Mouse (Mus musculus): ENCODE measurements around the gene Rbmx. TPM values are rescaled to one million over a fixed set of nuclear protein-coding genes. Genes with fewer than 3 reads are reported as not detected.

Rbmx gene
- polyA plus RNA-seq, 1 experiment from 2014 or later = 254 TPM

DNA sequence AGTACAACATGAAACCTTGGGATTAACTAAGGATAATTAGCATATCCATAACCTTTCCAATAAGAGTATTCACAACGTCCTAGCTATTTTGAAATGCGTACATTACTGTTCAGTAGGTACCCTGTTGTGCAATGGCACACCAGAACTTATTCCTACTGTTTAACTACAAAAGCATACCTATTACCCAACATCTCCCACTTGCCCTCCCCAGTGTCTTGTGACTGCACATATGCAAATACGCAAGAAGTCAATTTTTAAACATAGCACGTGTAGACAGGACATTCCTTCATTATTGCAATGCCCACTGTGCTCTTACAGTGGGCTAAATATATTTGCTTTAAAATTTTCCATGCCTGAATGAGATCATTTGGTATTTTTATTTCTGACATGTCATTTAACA lies 19.9 kb downstream of the Rbmx start:
- ATAC-seq (replicated peaks) = no peak
- Histone ChIP-seq H3K4me3 (no peak overlapping the region), H3K9me3 (no peaks in the 10 kb centered on the region), H3K36me3 (0 out of 2 replicates have a peak, but pooled peaks cover 6% of the 10 kb centered on the region), H3K4me1 (no peaks in the 10 kb centered on the region), H3K27ac (replicated peaks) (no peak overlapping the region), H3K4me2 (replicated peaks) (no peak overlapping the region), H3K9ac (replicated peaks) (no peak overlapping the region), H3K27me3 (no peaks in the 10 kb centered on the region)
- 83% methylated on average over 4 of the region's 4 CpGs for WGBS

DNA sequence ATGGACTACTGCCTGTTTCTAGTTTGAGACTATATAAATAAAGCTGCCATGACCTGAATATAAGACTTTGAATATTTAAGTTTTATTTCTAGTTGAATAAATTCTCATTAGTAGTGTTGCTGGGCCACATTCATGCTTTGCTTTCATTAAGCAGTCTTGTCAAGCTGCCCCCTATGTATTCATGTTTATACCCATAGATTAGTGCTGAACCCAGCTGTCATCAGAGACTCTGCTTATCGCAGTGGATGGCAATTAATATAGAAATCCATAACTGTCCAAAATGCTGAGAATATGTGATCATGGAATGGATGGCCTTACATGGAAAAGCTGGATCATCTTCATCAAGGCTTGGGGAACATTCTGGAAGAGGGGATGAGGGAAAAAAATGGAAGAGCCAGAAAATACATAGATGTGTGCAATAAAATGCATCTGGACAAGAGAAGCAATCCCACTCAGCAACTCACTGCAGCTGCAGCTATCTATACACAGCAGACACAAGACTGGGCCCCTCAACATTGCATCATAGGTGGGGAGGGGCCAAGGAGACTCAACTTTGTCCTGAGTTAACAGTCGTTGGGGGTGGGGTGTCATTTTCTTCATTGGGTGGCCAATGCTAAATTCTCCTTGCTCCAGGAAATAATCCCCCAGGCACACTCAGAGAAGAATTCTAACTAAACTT lies 27.8 kb downstream of the Rbmx start:
- WGBS = 73% methylated on average over 2 of the region's 2 CpGs
- no peak overlapping the region for H3K9ac ChIP-seq (replicated peaks)
- H3K36me3 ChIP-seq = no peaks in the 10 kb centered on the region
- ATAC-seq (replicated peaks) = no peak
- H3K4me3 ChIP-seq = no peak overlapping the region
- H3K27me3 ChIP-seq = no peaks in the 10 kb centered on the region
- H3K4me1 ChIP-seq = no peaks in the 10 kb centered on the region
- no peaks in the 10 kb centered on the region for H3K9me3 ChIP-seq
- H3K4me2 ChIP-seq (replicated peaks) = no peak overlapping the region
- no peak overlapping the region for H3K27ac ChIP-seq (replicated peaks)

DNA sequence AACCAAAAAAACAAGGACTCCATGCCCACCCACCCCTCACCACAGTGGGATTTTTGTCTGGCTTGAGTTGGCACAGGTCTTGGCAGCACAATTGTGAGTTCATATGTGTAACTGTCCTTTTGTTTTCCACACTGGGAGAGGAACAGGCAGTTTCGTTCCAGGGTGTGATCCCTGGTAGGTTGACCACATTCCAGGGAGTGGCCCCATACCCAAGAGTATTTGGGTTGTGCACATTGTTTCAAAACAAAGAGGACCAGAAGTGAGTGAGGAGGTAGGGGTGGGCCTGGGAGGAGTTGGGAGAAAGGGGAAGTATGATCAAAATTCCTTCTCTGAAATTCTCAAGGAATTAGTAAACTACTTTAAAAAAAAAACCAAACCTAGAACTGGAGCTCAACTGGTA lies 33.5 kb downstream of the Rbmx start:
- Histone ChIP-seq H3K36me3 (no peaks in the 10 kb centered on the region), H3K4me2 (replicated peaks) (no peak overlapping the region), H3K4me1 (no peaks in the 10 kb centered on the region), H3K27ac (replicated peaks) (no peak overlapping the region), H3K4me3 (no peak overlapping the region), H3K27me3 (no peaks in the 10 kb centered on the region), H3K9ac (replicated peaks) (no peak overlapping the region), H3K9me3 (no peaks in the 10 kb centered on the region)
- ATAC-seq (replicated peaks) = no peak
- WGBS = 74% methylated on average over 1 of the region's 1 CpGs

DNA sequence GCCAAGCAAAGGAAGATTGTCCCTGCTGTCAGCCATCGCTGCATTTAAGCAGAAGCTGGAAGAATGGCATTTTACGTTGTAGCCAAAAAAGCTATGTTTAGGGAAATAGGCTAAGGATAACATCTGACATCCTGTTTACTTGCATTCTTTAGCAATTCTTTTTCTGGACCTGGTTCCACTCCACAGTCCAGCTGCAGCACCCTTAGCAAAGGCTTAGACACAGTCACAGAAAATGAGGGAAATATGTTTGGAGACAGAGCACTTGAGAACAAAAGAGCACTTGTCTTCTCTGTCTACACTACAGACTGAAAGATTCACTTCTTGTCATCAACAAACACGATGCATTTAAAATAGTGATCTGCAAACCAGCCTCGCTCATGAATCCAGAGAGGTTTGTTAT lies 53.6 kb downstream of the Rbmx start:
- Histone ChIP-seq H3K9me3 (no peaks in the 10 kb centered on the region), H3K4me3 (no peak overlapping the region), H3K36me3 (no peaks in the 10 kb centered on the region), H3K9ac (replicated peaks) (no peak overlapping the region), H3K27me3 (no peaks in the 10 kb centered on the region), H3K27ac (replicated peaks) (no peak overlapping the region), H3K4me1 (no peaks in the 10 kb centered on the region), H3K4me2 (replicated peaks) (no peak overlapping the region)
- ATAC-seq (replicated peaks) = no peak
- WGBS = 65% methylated on average over 4 of the region's 4 CpGs

DNA sequence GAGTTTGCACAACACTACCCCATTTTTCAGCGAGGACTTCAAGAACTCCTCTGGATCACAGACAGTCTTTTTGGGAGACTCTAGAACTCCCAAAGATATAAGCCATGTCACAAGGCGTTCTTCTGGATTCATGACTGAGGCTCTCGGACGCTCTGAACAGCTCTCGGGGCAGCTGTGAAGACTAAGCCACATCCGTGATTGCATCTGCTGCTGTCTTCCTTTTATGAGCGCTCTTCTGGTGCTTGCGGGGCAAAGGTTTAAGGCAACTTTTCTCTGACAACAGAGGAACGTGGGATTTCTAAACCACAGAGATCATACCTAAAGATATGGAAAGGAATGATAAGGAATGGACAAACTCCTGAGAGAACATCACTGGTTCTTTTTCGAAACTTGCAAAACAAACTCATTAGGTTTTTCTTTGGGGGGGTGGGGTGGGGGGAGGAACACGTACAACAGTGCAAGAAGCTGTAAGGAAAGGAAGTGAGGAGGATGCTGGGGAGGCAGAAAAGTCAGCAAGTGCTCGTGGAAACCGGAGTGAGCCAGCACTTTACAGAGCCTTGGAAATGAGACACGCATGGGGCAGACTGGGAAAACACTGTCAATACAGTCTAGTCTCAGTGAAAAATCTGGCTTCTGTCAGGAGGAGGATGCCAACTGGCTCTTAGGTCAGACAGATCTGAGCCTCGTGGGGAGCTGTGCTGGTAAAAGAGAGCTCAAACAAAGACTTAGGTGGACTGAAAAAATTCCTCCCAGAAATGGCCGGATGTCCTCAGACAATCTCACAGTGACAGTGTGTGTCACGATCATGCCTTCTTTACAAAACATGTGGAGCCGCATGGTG lies 54.2 kb downstream of the Rbmx start, which contains the start of gene Arhgef6:
TSS of gene Arhgef6 (minus strand) at position 359 of the 841 bp plus-strand sequence.
- H3K4me2 ChIP-seq (replicated peaks) = no peak within 1 kb of the TSS
- 71% methylated on average over 18 of the region's 18 CpGs for WGBS
- ATAC-seq (replicated peaks) = no peak; the same call in 1 of the 2 replicates

DNA sequence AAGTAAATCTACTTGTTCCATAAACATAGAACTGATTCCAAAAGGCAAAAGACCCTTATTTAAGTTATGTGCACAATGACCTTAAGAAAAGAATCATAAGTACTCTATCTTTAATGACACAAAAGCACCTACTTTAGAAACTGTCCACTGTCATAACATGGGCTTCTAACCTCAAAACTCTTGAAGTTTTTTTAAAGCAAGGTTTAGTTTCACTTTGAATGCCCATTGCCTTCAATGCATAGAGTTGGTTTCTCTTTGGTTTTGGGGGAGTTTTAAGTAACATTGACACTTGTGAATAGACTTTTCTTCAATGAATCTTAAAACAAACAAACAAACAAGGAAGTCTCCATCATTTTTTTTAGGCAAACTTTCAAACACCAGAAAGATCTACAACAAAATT lies 55.3 kb downstream of the Rbmx start:
- no peak for ATAC-seq (replicated peaks)
- Histone ChIP-seq H3K27me3 (no peaks in the 10 kb centered on the region), H3K4me2 (replicated peaks) (no peak overlapping the region), H3K36me3 (no peaks in the 10 kb centered on the region), H3K4me3 (no peak overlapping the region), H3K9ac (replicated peaks) (no peak overlapping the region), H3K27ac (replicated peaks) (no peak overlapping the region), H3K9me3 (no peaks in the 10 kb centered on the region), H3K4me1 (no peaks in the 10 kb centered on the region)

More for the DNA sequence above, 54.2 kb downstream of the Rbmx start, which contains the start of gene Arhgef6:
- Histone ChIP-seq H3K9me3 (no peaks in the 10 kb centered on the region), H3K4me3 (no peak within 1 kb of the TSS), H3K4me1 (no peaks in the 10 kb centered on the region), H3K27me3 (no peaks in the 10 kb centered on the region), H3K36me3 (no peaks in the 10 kb centered on the region), H3K27ac (replicated peaks) (no peak within 1 kb of the TSS), H3K9ac (replicated peaks) (no peak within 1 kb of the TSS)

DNA sequence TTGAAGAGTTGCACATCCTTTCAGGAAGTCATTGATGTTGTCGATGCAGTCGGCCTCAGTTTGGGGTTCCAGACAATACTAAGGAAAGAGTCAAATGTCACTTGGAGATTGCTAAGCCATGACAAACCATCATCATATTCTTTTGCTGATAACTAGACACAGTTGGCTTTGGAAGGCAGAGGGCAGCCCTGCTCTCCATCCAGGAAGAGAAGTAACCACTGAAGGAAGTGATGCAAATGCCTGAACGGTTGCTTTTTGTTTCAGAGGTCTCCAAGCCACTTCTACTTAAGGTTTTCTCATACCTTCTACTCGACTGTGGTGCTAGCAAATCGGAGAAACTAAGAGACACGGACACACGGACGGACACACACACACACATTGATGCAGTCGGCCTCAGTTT lies 55.9 kb downstream of the Rbmx start:
- 90% methylated on average over 9 of the region's 9 CpGs for WGBS
- H3K9me3 ChIP-seq = no peaks in the 10 kb centered on the region

DNA sequence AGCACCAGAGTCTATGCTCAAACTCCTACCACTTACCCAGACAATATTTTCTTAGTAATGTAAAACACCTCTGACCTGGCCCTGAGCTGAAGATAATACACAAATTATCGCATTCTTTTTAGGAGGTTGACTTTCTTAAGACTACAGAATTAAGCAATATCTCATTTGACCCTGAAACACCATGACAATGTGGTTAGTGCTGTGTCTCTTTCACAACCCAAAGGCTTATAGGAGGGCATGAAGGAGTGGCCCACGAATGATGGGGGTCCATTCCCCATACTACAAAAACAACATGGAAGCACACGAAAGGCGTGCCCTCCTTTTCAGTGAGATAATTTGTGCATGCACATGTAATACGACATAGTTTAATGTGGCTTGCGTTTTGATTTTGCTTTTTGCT lies 57.5 kb downstream of the Rbmx start:
- Histone ChIP-seq H3K4me3 (no peak overlapping the region), H3K36me3 (no peaks in the 10 kb centered on the region), H3K27ac (replicated peaks) (no peak overlapping the region), H3K9ac (replicated peaks) (no peak overlapping the region), H3K4me2 (replicated peaks) (no peak overlapping the region), H3K9me3 (no peaks in the 10 kb centered on the region), H3K27me3 (no peaks in the 10 kb centered on the region), H3K4me1 (no peaks in the 10 kb centered on the region)
- WGBS = 86% methylated on average over 6 of the region's 6 CpGs
- no peak for ATAC-seq (replicated peaks)

More for the DNA sequence above, 55.9 kb downstream of the Rbmx start:
- Histone ChIP-seq H3K27me3 (no peaks in the 10 kb centered on the region), H3K36me3 (no peaks in the 10 kb centered on the region), H3K4me2 (replicated peaks) (no peak overlapping the region), H3K9ac (replicated peaks) (no peak overlapping the region), H3K4me1 (no peaks in the 10 kb centered on the region), H3K27ac (replicated peaks) (no peak overlapping the region), H3K4me3 (no peak overlapping the region)
- no peak for ATAC-seq (replicated peaks)

Other genes starting within 250 kb of the Rbmx start
- not detected in 2 replicates for gene Cd40lg, start 180.9 kb downstream of the Rbmx start, polyA plus RNA-seq (2015; fragmentation: Nextera tagmentation; extraction: Ambion mirVana)
- 4.4 and 7.0 TPM in 2 replicates for gene Arhgef6, start 54.3 kb downstream of the Rbmx start, polyA plus RNA-seq (2015; fragmentation: Nextera tagmentation; extraction: Ambion mirVana)
- not detected in 2 replicates for gene Gm364, start 16.1 kb upstream of the Rbmx start, polyA plus RNA-seq (2015; fragmentation: Nextera tagmentation; extraction: Ambion mirVana)
- 0.09 and 0.18 TPM in 2 replicates for gene Gpr101, start 110.7 kb upstream of the Rbmx start, polyA plus RNA-seq (2015; fragmentation: Nextera tagmentation; extraction: Ambion mirVana)

Data from forebrain, embryonic 15.5 days (tissue).